Mouse (Mus musculus) liver, postnatal 0 days (tissue): Measurements from ENCODE around the gene Dact3.

Source experiments
- CTCF ChIP-seq: sonication (generic); IDR thresholded peaks from 2 replicates; pipeline ENCODE4 v1.5.1; 2016; ENCODE audit warnings: antibody characterized with exemption, low read depth
- EP300 ChIP-seq: IDR thresholded peaks from 2 replicates; pipeline ENCODE4 v1.6.1; 2016; ENCODE audit warnings: antibody characterized with exemption, low read depth, mild to moderate bottlenecking

DNA sequence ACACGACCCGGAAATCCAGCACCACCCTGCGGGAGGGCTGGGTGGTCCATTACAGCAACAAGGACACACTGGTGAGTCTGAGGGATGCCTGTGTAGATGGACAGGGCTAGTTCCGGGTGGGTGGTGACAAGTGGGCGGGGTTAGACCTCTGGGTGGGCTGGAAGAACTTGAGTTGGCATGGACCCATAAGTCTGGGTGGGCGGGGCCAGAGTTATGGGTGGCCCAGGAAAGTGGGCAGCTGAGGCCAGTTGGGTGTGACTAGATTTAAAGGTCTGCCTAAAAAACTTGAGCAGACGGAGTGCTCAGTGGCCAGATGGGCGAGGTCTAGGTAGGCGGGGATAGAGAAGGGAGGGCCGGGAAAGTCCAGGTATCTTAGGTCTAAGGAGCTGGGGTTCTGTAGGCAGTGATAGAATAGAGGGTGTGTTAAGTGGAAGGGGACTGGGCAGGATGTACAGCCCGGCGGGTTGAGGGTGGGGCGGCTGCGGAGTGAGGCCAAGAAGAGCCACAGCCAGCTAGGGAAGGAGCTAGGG, 21.8 kb upstream of the Dact3 start:
- TF ChIP-seq CTCF (no peak), EP300 (no peak)
